Mouse (Mus musculus) stomach, postnatal 0 days (tissue): Measurements from ENCODE around the gene Pum1. TPM values are rescaled to one million over a fixed set of nuclear protein-coding genes. Genes with fewer than 3 reads are reported as not detected.

Experiments used
- ATAC-seq: fragments of 200-750 bp; cut with Nextera tagmentation; 2 replicates; pipeline ENCODE4 v1.8.0; 2017; ENCODE audit not compliant: low FRiP score, low TSS enrichment
- DNase-seq: peaks from one replicate; pipeline ENCODE4 v3.0.0-alpha.2; 2016; ENCODE audit warnings: low spot score
- H3K27ac ChIP-seq: fragments of 300-500 bp; sonication (generic); replicated peaks from 2 replicates; pipeline ENCODE4 v1.5.1; 2014; ENCODE audit warnings: mild to moderate bottlenecking, control low read depth
- H3K27me3 ChIP-seq: fragments of 300-500 bp; sonication (generic); 2 replicates; pipeline ENCODE4 v1.6.1; 2014; ENCODE audit warnings: low read length; ENCODE audit not compliant: control insufficient read depth, insufficient read depth
- H3K36me3 ChIP-seq: fragments of 300-500 bp; sonication (generic); 2 replicates; pipeline ENCODE4 v1.6.1; 2014; ENCODE audit warnings: low read length, mixed read lengths; ENCODE audit not compliant: control insufficient read depth, insufficient read depth
- H3K4me1 ChIP-seq: fragments of 300-500 bp; sonication (generic); replicated peaks from 2 replicates; pipeline ENCODE4 v1.6.1; 2014; ENCODE audit warnings: antibody characterized with exemption; ENCODE audit not compliant: control insufficient read depth, insufficient read depth
- H3K4me2 ChIP-seq: fragments of 300-500 bp; sonication (generic); replicated peaks from 2 replicates; pipeline ENCODE4 v1.6.1; 2014; ENCODE audit warnings: low read depth, mild to moderate bottlenecking, control low read depth, moderate library complexity
- H3K4me3 ChIP-seq: fragments of 300-500 bp; sonication (generic); 2 replicates; pipeline ENCODE4 v1.5.1; 2014; ENCODE audit warnings: low read depth, low read length, control low read depth
- H3K9ac ChIP-seq: fragments of 300-500 bp; sonication (generic); 2 replicates; pipeline ENCODE4 v1.6.1; 2014; ENCODE audit warnings: mild to moderate bottlenecking, low read length, control low read depth, mixed read lengths
- H3K9me3 ChIP-seq: fragments of 300-500 bp; sonication (generic); 2 replicates; pipeline ENCODE4 v1.6.1; 2016; ENCODE audit warnings: low read length; ENCODE audit not compliant: control insufficient read depth
- CTCF ChIP-seq: IDR thresholded peaks from 2 replicates; pipeline ENCODE4 v1.5.1; 2016; ENCODE audit warnings: antibody characterized with exemption, low read depth, mild to moderate bottlenecking, moderate library complexity
- EP300 ChIP-seq: optimal IDR thresholded peaks from 2 replicates; pipeline ENCODE3; 2016; ENCODE audit warnings: antibody characterized with exemption
- WGBS: fragments of 180-500 bp; shearing (Covaris S2); extraction: QIAGEN DNeasy Blood & Tissue Kit; methylation state at CpG from one replicate; pipeline ENCODE4 v1.1.7; 2014; 5-methylcytosine and 5-hydroxymethylcytosine counted together
- polyA plus RNA-seq: library from polyadenylated mRNA; unstranded; fragments of >200 nt; fragmentation: Nextera tagmentation; extraction: Ambion mirVana; gene quantifications from 2 replicates; pipeline ENCODE4 v1.2.1, GENCODE M21; 2015

Gene Pum1
- polyA plus RNA-seq, 1 experiment from 2014 or later, result 27.0 TPM

GRCm38 (mm10) chr4:130693936-130694335 is 30.8 kb downstream of the Pum1 start:
- Histone ChIP-seq H3K4me2 (no peak overlapping the region), H3K4me3 (no peak overlapping the region), H3K27me3 (no peaks in the 10 kb centered on the region), H3K27ac (no peak overlapping the region), H3K36me3 (peaks cover 5% of the 10 kb centered on the region; the same call in 1 of the 2 replicates), H3K9me3 (no peaks in the 10 kb centered on the region), H3K4me1 (no peaks in the 10 kb centered on the region), H3K9ac (no peak overlapping the region)
- no peak for DNase-seq
- no peak for ATAC-seq
- no peak for TF ChIP-seq CTCF
- 75% methylated on average over 3 of the region's 3 CpGs for WGBS

- H3K4me2 ChIP-seq, result no peak overlapping the region
- H3K4me1 ChIP-seq, result no peaks in the 10 kb centered on the region
- H3K4me3 ChIP-seq, result no peak overlapping the region
- 68% methylated on average over 3 of the region's 3 CpGs for WGBS
- no peaks in the 10 kb centered on the region for H3K27me3 ChIP-seq
- H3K9ac ChIP-seq, result no peak overlapping the region
- DNase-seq (no peak), ATAC-seq (no peak)
- TF ChIP-seq CTCF, result no peak
- no peak for TF ChIP-seq EP300
- H3K36me3 ChIP-seq, result peaks cover 5% of the 10 kb centered on the region; the same call in 1 of the 2 replicates
- H3K27ac ChIP-seq, result no peak overlapping the region
- no peaks in the 10 kb centered on the region for H3K9me3 ChIP-seq
Measured at GRCm38 (mm10) chr4:130694982-130695381, 31.9 kb downstream of the Pum1 start.

GRCm38 (mm10) chr4:130701061-130701460 is 37.9 kb downstream of the Pum1 start:
- WGBS, result 49% methylated on average over 2 of the region's 2 CpGs
- no peaks in the 10 kb centered on the region; the same call in 1 of the 2 replicates for H3K36me3 ChIP-seq

GRCm38 (mm10) chr4:130702835-130703535 is 39.9 kb downstream of the Pum1 start:
- no peak for TF ChIP-seq EP300
- no peak for TF ChIP-seq CTCF
- H3K27me3 ChIP-seq, result no peaks in the 10 kb centered on the region
- no peaks in the 10 kb centered on the region for H3K9me3 ChIP-seq
- DNase-seq (no peak), ATAC-seq (0 out of 2 replicates have a peak, but pooled peaks have one; percentile 45)
- no peak overlapping the region for H3K27ac ChIP-seq
- H3K9ac ChIP-seq, result no peak overlapping the region
- H3K4me3 ChIP-seq, result no peak overlapping the region
- no peaks in the 10 kb centered on the region; the same call in 1 of the 2 replicates for H3K36me3 ChIP-seq
- H3K4me2 ChIP-seq, result no peak overlapping the region
- WGBS, result 85% methylated on average over 3 of the region's 3 CpGs
- no peaks in the 10 kb centered on the region for H3K4me1 ChIP-seq

More at GRCm38 (mm10) chr4:130701061-130701460, 37.9 kb downstream of the Pum1 start:
- H3K4me2 ChIP-seq, result no peak overlapping the region
- H3K9ac ChIP-seq, result no peak overlapping the region
- no peaks in the 10 kb centered on the region for H3K4me1 ChIP-seq
- H3K27me3 ChIP-seq, result no peaks in the 10 kb centered on the region
- ATAC-seq (no peak), DNase-seq (no peak)
- no peaks in the 10 kb centered on the region for H3K9me3 ChIP-seq
- no peak for TF ChIP-seq EP300
- TF ChIP-seq CTCF, result no peak
- no peak overlapping the region for H3K4me3 ChIP-seq
- H3K27ac ChIP-seq, result no peak overlapping the region

- Histone ChIP-seq H3K4me2 (no peak overlapping the region), H3K4me3 (no peak overlapping the region), H3K27me3 (no peaks in the 10 kb centered on the region), H3K9me3 (no peaks in the 10 kb centered on the region), H3K4me1 (no peaks in the 10 kb centered on the region), H3K9ac (no peak overlapping the region), H3K36me3 (no peaks in the 10 kb centered on the region; the same call in 1 of the 2 replicates), H3K27ac (no peak overlapping the region)
- no peak for ATAC-seq
- no peak for DNase-seq
- 100% methylated on average over 3 of the region's 3 CpGs for WGBS
- TF ChIP-seq EP300 (no peak), CTCF (no peak)
Measured at GRCm38 (mm10) chr4:130703601-130704000, 40.5 kb downstream of the Pum1 start.

- Histone ChIP-seq H3K4me2 (no peak overlapping the region), H3K36me3 (no peaks in the 10 kb centered on the region; the same call in 1 of the 2 replicates), H3K9me3 (no peaks in the 10 kb centered on the region), H3K27me3 (no peaks in the 10 kb centered on the region), H3K9ac (no peak overlapping the region), H3K4me1 (no peaks in the 10 kb centered on the region), H3K4me3 (no peak overlapping the region), H3K27ac (no peak overlapping the region)
- DNase-seq, result no peak
- no peak for ATAC-seq
- 97% methylated on average over 3 of the region's 4 CpGs for WGBS
- TF ChIP-seq EP300 (no peak), CTCF (no peak)
Measured at GRCm38 (mm10) chr4:130704615-130705014, 41.5 kb downstream of the Pum1 start.
